Comparison of ENCODE assay signal across 20 mouse cellular contexts in the genomic region with DNA sequence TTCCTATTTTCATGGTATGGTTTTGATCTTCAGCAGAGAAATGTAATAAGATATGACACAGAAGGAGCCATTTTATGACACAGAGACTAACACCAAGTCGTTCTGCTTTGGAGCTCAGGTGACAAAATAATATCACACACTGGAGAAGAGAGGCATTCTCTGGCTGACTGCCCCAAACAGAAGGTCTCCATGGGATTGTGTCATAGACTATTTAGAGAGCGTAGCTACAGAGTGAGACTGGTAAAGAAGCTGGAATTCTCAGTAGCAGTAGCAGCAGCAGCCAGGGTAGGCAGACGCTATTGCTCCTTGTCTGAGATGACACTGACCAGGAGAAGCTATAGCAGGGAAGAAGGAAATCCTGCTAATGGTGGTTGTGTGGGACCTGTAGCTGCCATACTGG. TPM values are rescaled to one million over a fixed set of nuclear protein-coding genes. Genes with fewer than 3 reads are reported as not detected.
DNase-seq lines count a peak whose midpoint lies in the region; ATAC-seq and TF ChIP-seq lines count a peak whose summit lies in the region.
"Had no signal": no experiment of that assay in that cellular context is flagged by ENCODE, and none has a peak within 500 bp of the region (broad histone marks: within the 10 kb centered on the region; RNA-seq: fewer than 3 reads in every experiment).

No protein-coding gene starts in this region.

- intact Hi-C loops in heart, adult 2 months (cut with DNase I): no loop called here

- no peak for TF ChIP-seq EP300 in heart, adult 2 months (IDR thresholded peaks at IDR 0.05; ENCODE audit: insufficient read depth, low read depth, low read length)

- H3K4me1 ChIP-seq in heart, adult 2 months (ENCODE audit: control insufficient read depth, insufficient read depth, low read length): no peaks in the 10 kb centered on the region
- H3K4me1 ChIP-seq in heart, embryonic 12.5 days (replicated peaks): no peaks in the 10 kb centered on the region
- H3K4me1 ChIP-seq: embryonic facial prominence, embryonic 15.5 days; forebrain, embryonic 10.5 days; heart, embryonic 13.5 days; hindbrain, embryonic 13.5 days; limb, embryonic 12.5 days; midbrain, embryonic 13.5 days; neural tube, embryonic 15.5 days had no signal

- no peak for ATAC-seq in heart, embryonic 12.5 days (ENCODE audit: insufficient number of reproducible peaks, low FRiP score)
- ATAC-seq: midbrain, embryonic 13.5 days had no signal

- TF ChIP-seq CTCF in heart, adult 2 months (IDR thresholded peaks at IDR 0.05): no peak

- H3K36me3 ChIP-seq in heart, adult 2 months (ENCODE audit: control insufficient read depth, insufficient read depth, low read length): no peaks in the 10 kb centered on the region
- no peaks in the 10 kb centered on the region for H3K36me3 ChIP-seq in heart, embryonic 12.5 days
- H3K36me3 ChIP-seq: embryonic facial prominence, embryonic 15.5 days; forebrain, embryonic 10.5 days; heart, embryonic 13.5 days; hindbrain, embryonic 13.5 days; limb, embryonic 12.5 days; midbrain, embryonic 13.5 days; neural tube, embryonic 15.5 days had no signal

- no peak overlapping the region for H3K4me3 ChIP-seq in heart, adult 2 months
- no peak overlapping the region for H3K4me3 ChIP-seq in heart, embryonic 12.5 days
- H3K4me3 ChIP-seq: embryonic facial prominence, embryonic 15.5 days; forebrain, embryonic 10.5 days; heart, embryonic 13.5 days; hindbrain, embryonic 13.5 days; limb, embryonic 12.5 days; midbrain, embryonic 13.5 days; myocyte; neural tube, embryonic 15.5 days had no signal

- TF ChIP-seq POLR2A in heart, adult 2 months (IDR thresholded peaks at IDR 0.05; ENCODE audit: insufficient read depth, low read depth, low read length): no peak

- peak; percentile 48 to 54 for DNase-seq in cerebellum, postnatal 10 days
- DNase-seq in cerebellum, adult 11 months: no peak
- peak in 1 of 2 experiments; percentile 26 for DNase-seq in heart, adult 2 months
- peak; percentile 5 for DNase-seq in gastrocnemius, postnatal 10 days
- peak; percentile 43 for DNase-seq in heart, postnatal 4 days
- no peak for DNase-seq in MN1 (ENCODE audit: low spot score)
- DNase-seq: adrenal gland, postnatal 25 days; right cerebral cortex, postnatal 4 days; thymus, postnatal 36 days had no signal

- no peaks in the 10 kb centered on the region for H3K9me3 ChIP-seq in heart, embryonic 12.5 days (replicated peaks)
- H3K9me3 ChIP-seq: embryonic facial prominence, embryonic 15.5 days; forebrain, embryonic 10.5 days; heart, embryonic 13.5 days; hindbrain, embryonic 13.5 days; limb, embryonic 12.5 days; midbrain, embryonic 13.5 days; neural tube, embryonic 15.5 days had no signal

- H3K27me3 ChIP-seq in heart, adult 2 months (ENCODE audit: control insufficient read depth, insufficient read depth, low read length): no peaks in the 10 kb centered on the region
- no peaks in the 10 kb centered on the region for H3K27me3 ChIP-seq in heart, embryonic 12.5 days (replicated peaks)
- H3K27me3 ChIP-seq: embryonic facial prominence, embryonic 15.5 days had no signal

- H3K9ac ChIP-seq in heart, adult 2 months (ENCODE audit: low read depth, low read length): no peak overlapping the region
- H3K9ac ChIP-seq in heart, embryonic 12.5 days: no peak overlapping the region
- H3K9ac ChIP-seq: embryonic facial prominence, embryonic 15.5 days; heart, embryonic 13.5 days; hindbrain, embryonic 13.5 days; limb, embryonic 12.5 days; liver, embryonic 14.5 days; midbrain, embryonic 13.5 days; neural tube, embryonic 15.5 days had no signal

- H3K4me2 ChIP-seq in heart, embryonic 12.5 days: no peak overlapping the region
- H3K4me2 ChIP-seq: embryonic facial prominence, embryonic 15.5 days; heart, embryonic 13.5 days; hindbrain, embryonic 13.5 days; limb, embryonic 12.5 days; midbrain, embryonic 13.5 days; neural tube, embryonic 15.5 days had no signal

- WGBS in heart, adult 2 months: 46% methylated on average over 3 of the region's 3 CpGs
- 56% methylated on average over 3 of the region's 3 CpGs for WGBS in heart, embryonic 12.5 days

- H3K79me2 ChIP-seq in heart, adult 2 months (replicated peaks; ENCODE audit: control insufficient read depth, insufficient read depth, low read length): no peaks in the 10 kb centered on the region

- H3K27ac ChIP-seq in heart, adult 2 months: peak overlapping the region; percentile 60
- no peak overlapping the region for H3K27ac ChIP-seq in heart, embryonic 12.5 days (ENCODE audit: poor library complexity, severe bottlenecking)
- H3K27ac ChIP-seq: embryonic facial prominence, embryonic 15.5 days; forebrain, embryonic 10.5 days; heart, embryonic 13.5 days; hindbrain, embryonic 13.5 days; kidney, postnatal 0 days; limb, embryonic 12.5 days; liver, embryonic 14.5 days; midbrain, embryonic 13.5 days; neural tube, embryonic 15.5 days had no signal

RNA-seq across cellular contexts. Expression of a gene that starts 27.5 kb away (rescaled TPM):
- 10 to 100 TPM; 37.5 to 48.3 TPM for total RNA-seq in heart, adult 2 months (2021)
- 40.3 and 42.1 TPM in 2 replicates for polyA plus RNA-seq in heart, adult 2 months (2012; rRNA removed)
- polyA plus RNA-seq in heart, embryonic 12.5 days (2016; fragmentation: Nextera tagmentation; extraction: Ambion mirVana): 3.8 and 4.0 TPM in 2 replicates
- total RNA-seq in gastrocnemius, postnatal 10 days (2021): 10 to 100 TPM; 22.6 to 32.7 TPM
- 10 to 100 TPM in 1 of 2 experiments, 1 to 10 TPM in 1; 8.9 to 10.3 TPM for total RNA-seq in heart, postnatal 4 days (2021)

Comparison
In these comparisons a context has a peak if more than half of its experiments do, and no peak if none do; other contexts are left out.
1. DNase-seq: peak in cerebellum, postnatal 10 days (2 of 2), gastrocnemius, postnatal 10 days (single experiment) and heart, postnatal 4 days (single experiment); none in cerebellum, adult 11 months (single experiment) and MN1 (single experiment).